Mouse (Mus musculus) forebrain, embryonic 15.5 days (tissue): ENCODE measurements around the gene 2210408I21Rik. TPM values are rescaled to one million over a fixed set of nuclear protein-coding genes. Genes with fewer than 3 reads are reported as not detected.

Experiments
- ATAC-seq: fragments of 200-750 bp; cut with Nextera tagmentation; replicated peaks from 2 replicates; pipeline ENCODE4 v1.8.0; 2017; ENCODE audit warnings: mild to moderate bottlenecking, moderate TSS enrichment, moderate library complexity
- H3K27ac ChIP-seq: fragments of 300-500 bp; sonication (generic); replicated peaks from 2 replicates; pipeline ENCODE4 v1.5.1; 2015; ENCODE audit warnings: mild to moderate bottlenecking, inconsistent platforms
- H3K27me3 ChIP-seq: fragments of 300-500 bp; sonication (generic); 2 replicates; pipeline ENCODE4 v1.6.1; 2015; ENCODE audit warnings: inconsistent platforms
- H3K36me3 ChIP-seq: fragments of 300-500 bp; sonication (generic); 2 replicates; pipeline ENCODE4 v1.6.1; 2015; ENCODE audit warnings: mild to moderate bottlenecking, inconsistent platforms
- H3K4me1 ChIP-seq: fragments of 300-500 bp; sonication (generic); 2 replicates; pipeline ENCODE4 v1.6.1; 2015; ENCODE audit warnings: inconsistent platforms
- H3K4me2 ChIP-seq: fragments of 300-500 bp; sonication (generic); replicated peaks from 2 replicates; pipeline ENCODE4 v1.6.1; 2015; ENCODE audit warnings: mild to moderate bottlenecking, inconsistent platforms
- H3K4me3 ChIP-seq: fragments of 300-500 bp; sonication (generic); 2 replicates; pipeline ENCODE4 v1.5.1; 2015; ENCODE audit warnings: mild to moderate bottlenecking, inconsistent platforms
- H3K9ac ChIP-seq: fragments of 300-500 bp; sonication (generic); replicated peaks from 2 replicates; pipeline ENCODE4 v1.6.1; 2015; ENCODE audit warnings: mild to moderate bottlenecking, inconsistent platforms
- H3K9me3 ChIP-seq: fragments of 300-500 bp; sonication (generic); 2 replicates; pipeline ENCODE4 v1.6.1; 2016; ENCODE audit warnings: inconsistent platforms
- WGBS: fragments of 180-500 bp; shearing (Covaris S2); methylation state at CpG from one replicate; pipeline ENCODE4 v1.1.7; 2015; ENCODE audit warnings: mixed read lengths; 5-methylcytosine and 5-hydroxymethylcytosine counted together
- polyA plus RNA-seq: library from polyadenylated mRNA; unstranded; fragments of >200 nt; fragmentation: Nextera tagmentation; extraction: Ambion mirVana; gene quantifications from 2 replicates; pipeline ENCODE4 v1.2.1, GENCODE M21; 2015

Gene 2210408I21Rik
- polyA plus RNA-seq, 1 experiment from 2014 or later: 14.3 TPM

GRCm38 (mm10) chr13:77208764-77209418 lies 73.6 kb downstream of the 2210408I21Rik start:
- H3K27ac ChIP-seq: no peak overlapping the region
- 78% methylated on average over 7 of the region's 7 CpGs for WGBS
- H3K9ac ChIP-seq: no peak overlapping the region
- no peak overlapping the region for H3K4me2 ChIP-seq
- H3K36me3 ChIP-seq: no peaks in the 10 kb centered on the region
- no peak for ATAC-seq
- no peaks in the 10 kb centered on the region for H3K9me3 ChIP-seq
- H3K27me3 ChIP-seq: no peaks in the 10 kb centered on the region
- no peaks in the 10 kb centered on the region for H3K4me1 ChIP-seq
- H3K4me3 ChIP-seq: no peak overlapping the region

GRCm38 (mm10) chr13:77213196-77213595 lies 77.9 kb downstream of the 2210408I21Rik start:
- no peak overlapping the region for H3K9ac ChIP-seq
- no peak overlapping the region for H3K4me2 ChIP-seq
- no peak for ATAC-seq
- no peaks in the 10 kb centered on the region; the same call in 1 of the 2 replicates for H3K4me1 ChIP-seq
- no peaks in the 10 kb centered on the region for H3K27me3 ChIP-seq
- H3K4me3 ChIP-seq: no peak overlapping the region
- H3K36me3 ChIP-seq: no peaks in the 10 kb centered on the region
- H3K27ac ChIP-seq: no peak overlapping the region
- H3K9me3 ChIP-seq: no peaks in the 10 kb centered on the region

- no peak for ATAC-seq
- WGBS: 78% methylated on average over 2 of the region's 2 CpGs
- H3K27me3 ChIP-seq: no peaks in the 10 kb centered on the region
- no peaks in the 10 kb centered on the region for H3K9me3 ChIP-seq
- no peak overlapping the region for H3K4me2 ChIP-seq
- no peaks in the 10 kb centered on the region; the same call in 1 of the 2 replicates for H3K4me1 ChIP-seq
- no peak overlapping the region for H3K9ac ChIP-seq
- no peak overlapping the region for H3K4me3 ChIP-seq
- no peak overlapping the region for H3K27ac ChIP-seq
- H3K36me3 ChIP-seq: no peaks in the 10 kb centered on the region
Measured at GRCm38 (mm10) chr13:77215460-77215859, 80.1 kb downstream of the 2210408I21Rik start.

- no peak overlapping the region for H3K4me3 ChIP-seq
- H3K27ac ChIP-seq: peak overlapping the region; percentile 27; the same call in 1 of the 2 replicates
- no peak overlapping the region for H3K9ac ChIP-seq
- no peaks in the 10 kb centered on the region for H3K9me3 ChIP-seq
- ATAC-seq: peak; percentile 72
- H3K27me3 ChIP-seq: no peaks in the 10 kb centered on the region
- H3K4me2 ChIP-seq: no peak overlapping the region
- no peaks in the 10 kb centered on the region; the same call in 1 of the 2 replicates for H3K4me1 ChIP-seq
- H3K36me3 ChIP-seq: no peaks in the 10 kb centered on the region
- WGBS: 69% methylated on average over 4 of the region's 4 CpGs
Measured at GRCm38 (mm10) chr13:77217672-77218280, 82.4 kb downstream of the 2210408I21Rik start.

- no peak overlapping the region for H3K27ac ChIP-seq
- H3K4me2 ChIP-seq: no peak overlapping the region
- H3K36me3 ChIP-seq: no peaks in the 10 kb centered on the region
- H3K27me3 ChIP-seq: no peaks in the 10 kb centered on the region
- no peak overlapping the region for H3K4me3 ChIP-seq
- H3K4me1 ChIP-seq: no peaks in the 10 kb centered on the region; the same call in 1 of the 2 replicates
- H3K9ac ChIP-seq: no peak overlapping the region
- 86% methylated on average over 2 of the region's 2 CpGs for WGBS
- no peak for ATAC-seq
- no peaks in the 10 kb centered on the region for H3K9me3 ChIP-seq
Measured at GRCm38 (mm10) chr13:77221072-77221471, 85.7 kb downstream of the 2210408I21Rik start.

GRCm38 (mm10) chr13:77256541-77256940 lies 121.2 kb downstream of the 2210408I21Rik start:
- Histone ChIP-seq H3K27ac (no peak overlapping the region), H3K9me3 (no peaks in the 10 kb centered on the region), H3K4me2 (no peak overlapping the region), H3K4me3 (no peak overlapping the region), H3K9ac (no peak overlapping the region), H3K4me1 (no peaks in the 10 kb centered on the region), H3K36me3 (no peaks in the 10 kb centered on the region), H3K27me3 (no peaks in the 10 kb centered on the region)
- 91% methylated on average over 6 of the region's 6 CpGs for WGBS
- ATAC-seq: no peak

- no peak overlapping the region for H3K4me2 ChIP-seq
- no peaks in the 10 kb centered on the region for H3K9me3 ChIP-seq
- H3K9ac ChIP-seq: no peak overlapping the region
- H3K4me3 ChIP-seq: no peak overlapping the region
- no peaks in the 10 kb centered on the region for H3K4me1 ChIP-seq
- H3K27me3 ChIP-seq: no peaks in the 10 kb centered on the region
- no peaks in the 10 kb centered on the region for H3K36me3 ChIP-seq
- H3K27ac ChIP-seq: no peak overlapping the region
- WGBS: 55% methylated on average over 3 of the region's 3 CpGs
- no peak for ATAC-seq
Measured at GRCm38 (mm10) chr13:77262715-77263338, 127.5 kb downstream of the 2210408I21Rik start.

GRCm38 (mm10) chr13:77263400-77264179 lies 128.2 kb downstream of the 2210408I21Rik start:
- no peak overlapping the region for H3K9ac ChIP-seq
- H3K4me2 ChIP-seq: no peak overlapping the region
- WGBS: 80% methylated on average over 7 of the region's 7 CpGs
- no peaks in the 10 kb centered on the region for H3K36me3 ChIP-seq
- no peaks in the 10 kb centered on the region for H3K4me1 ChIP-seq
- no peaks in the 10 kb centered on the region for H3K9me3 ChIP-seq
- no peaks in the 10 kb centered on the region for H3K27me3 ChIP-seq
- H3K4me3 ChIP-seq: no peak overlapping the region
- ATAC-seq: no peak
- no peak overlapping the region for H3K27ac ChIP-seq

GRCm38 (mm10) chr13:77264481-77264880 lies 129.1 kb downstream of the 2210408I21Rik start:
- Histone ChIP-seq H3K36me3 (no peaks in the 10 kb centered on the region), H3K27me3 (no peaks in the 10 kb centered on the region), H3K9me3 (no peaks in the 10 kb centered on the region), H3K9ac (no peak overlapping the region), H3K4me3 (no peak overlapping the region), H3K4me1 (no peaks in the 10 kb centered on the region), H3K4me2 (no peak overlapping the region), H3K27ac (no peak overlapping the region)
- 75% methylated on average over 1 of the region's 1 CpGs for WGBS
- no peak for ATAC-seq

- Histone ChIP-seq H3K27me3 (no peaks in the 10 kb centered on the region), H3K4me3 (no peak overlapping the region), H3K4me2 (no peak overlapping the region), H3K27ac (no peak overlapping the region), H3K4me1 (no peaks in the 10 kb centered on the region), H3K9me3 (no peaks in the 10 kb centered on the region), H3K9ac (no peak overlapping the region), H3K36me3 (no peaks in the 10 kb centered on the region)
- ATAC-seq: no peak
- WGBS: 62% methylated on average over 3 of the region's 3 CpGs
Measured at GRCm38 (mm10) chr13:77275172-77275747, 139.9 kb downstream of the 2210408I21Rik start.

- no peaks in the 10 kb centered on the region for H3K36me3 ChIP-seq
- no peaks in the 10 kb centered on the region for H3K9me3 ChIP-seq
- no peaks in the 10 kb centered on the region for H3K4me1 ChIP-seq
- H3K27me3 ChIP-seq: no peaks in the 10 kb centered on the region
- WGBS: 68% methylated on average over 7 of the region's 7 CpGs
- H3K9ac ChIP-seq: no peak overlapping the region
- no peak overlapping the region for H3K27ac ChIP-seq
- no peak overlapping the region for H3K4me3 ChIP-seq
- H3K4me2 ChIP-seq: no peak overlapping the region
- ATAC-seq: no peak
Measured at GRCm38 (mm10) chr13:77278659-77279413, 143.5 kb downstream of the 2210408I21Rik start.
